Mouse (Mus musculus) embryonic fibroblast, embryonic 13.5 days (primary cell): ENCODE measurements around the gene Zfp362.

ENCODE experiments used
- CTCF ChIP-seq: IDR thresholded peaks from 2 replicates; pipeline ENCODE4 v1.5.1; 2011; ENCODE audit warnings: mild to moderate bottlenecking, control low read depth, low read length, moderate library complexity, borderline replicate concordance; ENCODE audit not compliant: insufficient read depth
- POLR2A ChIP-seq: IDR thresholded peaks from 2 replicates; pipeline ENCODE4 v1.6.1; 2011; ENCODE audit warnings: low read depth, mild to moderate bottlenecking, control low read depth, low read length, moderate library complexity

GRCm38 (mm10) chr4:128728431-128728851 lies 77.4 kb downstream of the Zfp362 start:
- TF ChIP-seq CTCF (no peak), POLR2A (no peak)
